Mouse (Mus musculus): ENCODE results near the gene Mob4.
A peak's percentile ranks its signal among the peaks of the same experiment; 100 is the strongest.

DNA sequence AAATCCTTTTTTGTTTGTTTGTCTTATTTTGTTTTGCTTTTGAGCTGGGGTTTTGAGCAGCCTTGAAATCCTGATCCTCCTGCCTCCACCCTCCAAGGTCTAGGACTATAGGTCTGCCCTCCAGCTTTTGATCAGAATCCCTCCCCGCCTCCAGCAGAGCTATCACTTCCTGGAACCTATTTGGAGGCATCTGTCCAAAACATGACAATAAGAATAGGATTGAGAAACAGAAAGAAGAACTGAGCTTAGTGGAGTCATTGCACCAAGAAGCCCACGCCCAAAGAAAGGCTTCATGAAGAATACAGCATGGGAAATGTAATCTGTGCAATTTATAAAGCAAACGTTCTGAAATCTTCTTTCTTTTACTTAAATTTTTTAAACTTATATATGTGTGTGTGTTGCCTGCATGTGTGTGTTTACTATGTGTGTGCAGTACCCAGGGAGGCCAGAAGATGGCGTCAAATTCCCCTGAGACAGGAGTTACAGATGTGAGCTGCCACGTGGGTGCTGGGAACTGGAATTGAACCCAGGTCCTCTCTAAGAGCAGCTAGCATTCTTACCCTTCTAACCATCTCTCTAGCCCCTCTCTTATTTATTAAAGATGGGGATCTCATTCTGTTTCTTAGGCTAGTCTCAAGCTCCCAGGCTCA lies 49.0 kb downstream of the Mob4 start:
- TF ChIP-seq CTCF (conservative IDR thresholded peaks at IDR 0.05; ENCODE audit: insufficient read depth, insufficient read length, low read depth, low read length) (0 out of 2 replicates have a peak, but pooled peaks have one; percentile 1), POLR2A (IDR thresholded peaks at IDR 0.05; ENCODE audit: low read depth, low read length) (no peak)

Measured in kidney, adult 2 months (tissue).